Mouse (Mus musculus) cerebral cortex, adult 2 months (tissue): ENCODE measurements around the gene Shq1.

Experiments used
- WGBS: fragments of 180-500 bp; shearing (Covaris S2); methylation state at CpG from one replicate; pipeline ENCODE4 v1.1.7; 2018; 5-methylcytosine and 5-hydroxymethylcytosine counted together

The Shq1 gene

GRCm38 (mm10) chr6:100603702-100604101 is 67.3 kb downstream of the Shq1 start:
- WGBS: 80% methylated on average over 6 of the region's 6 CpGs

- 93% methylated on average over 6 of the region's 6 CpGs for WGBS
Measured at GRCm38 (mm10) chr6:100601634-100602033, 69.3 kb downstream of the Shq1 start.

GRCm38 (mm10) chr6:100593857-100594256 is 77.1 kb downstream of the Shq1 start:
- WGBS: 85% methylated on average over 8 of the region's 8 CpGs

GRCm38 (mm10) chr6:100592991-100593390 is 78.0 kb downstream of the Shq1 start:
- WGBS: 86% methylated on average over 7 of the region's 7 CpGs

- 79% methylated on average over 4 of the region's 4 CpGs for whole genome bisulfite sequencing
Measured at GRCm38 (mm10) chr6:100590602-100591001, 80.4 kb downstream of the Shq1 start.

GRCm38 (mm10) chr6:100588876-100589275 is 82.1 kb downstream of the Shq1 start:
- WGBS: 93% methylated on average over 3 of the region's 3 CpGs

- WGBS: 93% methylated on average over 5 of the region's 5 CpGs
Measured at GRCm38 (mm10) chr6:100586758-100587157, 84.2 kb downstream of the Shq1 start.

GRCm38 (mm10) chr6:100581951-100582350 is 89.0 kb downstream of the Shq1 start:
- 95% methylated on average over 2 of the region's 2 CpGs for WGBS

- WGBS: 99% methylated on average over 6 of the region's 6 CpGs
Measured at GRCm38 (mm10) chr6:100577590-100577989, 93.4 kb downstream of the Shq1 start.

GRCm38 (mm10) chr6:100576171-100576570 is 94.8 kb downstream of the Shq1 start:
- 92% methylated on average over 6 of the region's 6 CpGs for WGBS

GRCm38 (mm10) chr6:100566774-100567173 is 104.2 kb downstream of the Shq1 start:
- WGBS: 91% methylated on average over 6 of the region's 6 CpGs

GRCm38 (mm10) chr6:100564516-100564915 is 106.4 kb downstream of the Shq1 start:
- 61% methylated on average over 4 of the region's 4 CpGs for WGBS

- WGBS: 9% methylated on average over 38 of the region's 38 CpGs
Measured at GRCm38 (mm10) chr6:100563552-100564341, 107.2 kb downstream of the Shq1 start.

- WGBS: 3% methylated on average over 51 of the region's 51 CpGs
Measured at GRCm38 (mm10) chr6:100562719-100563551, 108.0 kb downstream of the Shq1 start.

- 15% methylated on average over 8 of the region's 8 CpGs for WGBS
Measured at GRCm38 (mm10) chr6:100558057-100558456, 112.9 kb downstream of the Shq1 start.

- 77% methylated on average over 15 of the region's 15 CpGs for WGBS
Measured at GRCm38 (mm10) chr6:100542154-100542997, 128.6 kb downstream of the Shq1 start.

- 51% methylated on average over 4 of the region's 4 CpGs for WGBS
Measured at GRCm38 (mm10) chr6:100539698-100540097, 131.3 kb downstream of the Shq1 start.

- 83% methylated on average over 7 of the region's 7 CpGs for WGBS
Measured at GRCm38 (mm10) chr6:100538570-100538969, 132.4 kb downstream of the Shq1 start.

- 93% methylated on average over 6 of the region's 6 CpGs for WGBS
Measured at GRCm38 (mm10) chr6:100537987-100538386, 133.0 kb downstream of the Shq1 start.

GRCm38 (mm10) chr6:100537042-100537441 is 133.9 kb downstream of the Shq1 start:
- WGBS: 86% methylated on average over 5 of the region's 5 CpGs

- 77% methylated on average over 7 of the region's 7 CpGs for WGBS
Measured at GRCm38 (mm10) chr6:100533364-100533763, 137.6 kb downstream of the Shq1 start.

- 67% methylated on average over 8 of the region's 8 CpGs for WGBS
Measured at GRCm38 (mm10) chr6:100532326-100532725, 138.6 kb downstream of the Shq1 start.
